Mouse (Mus musculus) adipocyte (in vitro differentiated cells): ENCODE data around the gene Tm9sf2.

ENCODE experiments used
- DNase-seq: peaks from one replicate; pipeline ENCODE4 v3.0.0-alpha.2; 2016; ENCODE audit warnings: low spot score

Gene Tm9sf2

DNA sequence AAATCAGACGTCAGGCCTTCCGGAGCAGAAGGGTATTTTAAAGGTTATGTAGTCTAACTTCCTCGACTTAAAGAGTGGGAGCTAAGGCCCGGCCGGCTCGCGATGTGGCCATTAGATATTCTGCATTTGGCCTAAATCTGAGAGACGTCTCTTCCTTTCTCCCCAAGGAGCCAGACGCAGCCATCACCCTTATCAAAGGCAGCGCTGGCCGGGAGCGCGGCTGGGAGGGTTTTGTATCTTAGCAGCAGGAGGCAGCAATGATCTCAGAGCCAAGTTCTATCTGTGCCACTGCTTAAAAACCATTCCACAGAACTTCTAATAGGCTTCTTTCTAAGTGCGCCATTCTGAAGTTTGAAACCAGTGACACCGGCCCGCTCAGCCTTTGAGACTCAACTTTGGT, 72.4 kb downstream of the Tm9sf2 start:
- DNase-seq: no peak

DNA sequence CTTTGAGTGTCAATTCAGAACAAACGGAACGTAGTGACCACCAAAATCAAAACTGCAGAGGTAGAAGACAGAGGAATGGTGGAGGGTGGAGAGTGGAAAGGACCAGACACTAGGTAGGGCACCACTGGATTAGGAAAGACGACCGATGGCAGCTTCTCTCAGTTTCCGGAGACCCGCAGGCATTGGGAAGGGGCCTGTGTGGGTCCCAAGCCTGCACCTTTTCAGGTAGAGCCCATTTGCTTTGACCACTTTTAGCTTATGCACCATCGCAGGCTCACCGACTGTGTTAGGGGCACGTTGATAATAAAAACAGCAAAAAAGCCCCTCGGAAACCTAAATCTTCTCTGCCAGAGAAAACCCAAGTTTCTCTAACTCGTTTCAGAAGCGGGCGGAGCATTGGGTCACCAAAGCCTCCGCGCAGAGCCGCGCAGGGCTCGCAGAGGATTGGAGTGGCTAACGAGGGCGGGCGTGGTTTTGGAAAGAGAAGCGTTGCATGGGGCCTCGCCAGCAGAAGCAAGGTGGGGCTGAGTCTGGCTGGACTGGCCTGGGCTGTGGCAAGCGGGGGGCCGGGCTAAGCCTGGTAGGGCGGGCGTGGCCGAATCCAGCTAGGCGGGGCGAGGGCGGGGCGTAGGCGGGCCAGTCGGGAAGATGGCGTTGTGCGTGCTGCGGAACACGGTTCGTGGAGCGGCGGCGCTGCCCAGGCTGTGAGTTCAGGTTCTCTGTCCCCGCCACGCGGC, 74.4 kb downstream of the Tm9sf2 start, which contains the start of gene Clybl:
Gene Clybl, plus strand, starts transcription at position 627 of the 737 bp plus-strand sequence.
- peak; percentile 93 for DNase-seq

DNA sequence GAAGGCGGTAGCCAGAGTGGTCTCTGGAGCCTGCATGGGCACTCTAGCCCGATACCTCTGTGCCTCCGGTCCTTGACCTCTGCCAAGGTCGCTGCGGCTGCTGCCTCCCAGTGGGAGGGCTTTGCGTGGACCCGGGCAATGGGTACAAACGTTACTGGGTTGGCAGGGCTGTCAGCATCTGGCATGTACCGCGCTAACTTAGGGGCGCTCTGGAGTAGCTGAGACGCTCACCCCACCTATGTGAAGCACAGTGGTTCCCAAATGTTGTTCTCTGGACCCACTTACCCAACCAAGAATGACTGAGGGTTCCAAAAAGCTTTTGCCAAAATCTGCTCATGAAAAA, 74.9 kb downstream of the Tm9sf2 start:
- DNase-seq: no peak

DNA sequence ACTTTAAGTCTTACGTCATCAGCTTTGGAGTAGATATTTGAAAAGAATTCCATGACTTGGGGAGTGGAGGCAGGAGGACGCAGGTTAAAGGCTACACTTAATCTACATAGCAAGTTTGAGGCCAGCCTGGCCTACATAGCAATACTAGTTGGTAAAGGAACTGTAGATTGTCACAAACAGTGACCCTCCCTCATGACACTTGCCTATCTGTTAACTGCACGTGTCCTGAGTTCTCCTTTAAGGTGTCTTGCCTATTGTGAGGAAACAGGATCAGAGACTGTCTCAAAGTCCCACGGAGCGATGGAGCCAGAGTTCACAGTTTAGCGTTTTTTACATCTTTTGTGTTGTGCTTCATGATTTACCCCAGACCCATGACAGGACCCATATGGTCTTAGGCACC, 75.4 kb downstream of the Tm9sf2 start:
- DNase-seq: no peak

DNA sequence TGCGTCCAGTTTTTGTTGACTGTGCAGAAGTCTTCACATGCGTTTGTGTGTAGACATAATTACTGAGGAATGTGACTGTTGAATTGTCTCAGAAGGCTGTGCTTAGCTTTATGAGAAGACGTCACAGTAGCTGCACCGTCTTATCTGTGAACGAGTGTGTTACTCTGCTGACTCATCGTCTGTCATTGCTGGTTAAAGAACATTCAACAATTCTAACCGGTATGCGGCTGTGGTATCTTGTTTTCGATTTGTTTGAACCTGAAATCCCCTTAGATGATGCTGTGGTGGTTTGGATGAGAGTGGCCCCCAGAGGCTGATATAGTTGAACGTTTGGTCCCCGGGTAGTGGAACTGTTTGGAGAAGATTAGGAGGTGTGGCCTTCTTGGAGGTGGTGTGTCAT, 77.1 kb downstream of the Tm9sf2 start:
- no peak for DNase-seq

DNA sequence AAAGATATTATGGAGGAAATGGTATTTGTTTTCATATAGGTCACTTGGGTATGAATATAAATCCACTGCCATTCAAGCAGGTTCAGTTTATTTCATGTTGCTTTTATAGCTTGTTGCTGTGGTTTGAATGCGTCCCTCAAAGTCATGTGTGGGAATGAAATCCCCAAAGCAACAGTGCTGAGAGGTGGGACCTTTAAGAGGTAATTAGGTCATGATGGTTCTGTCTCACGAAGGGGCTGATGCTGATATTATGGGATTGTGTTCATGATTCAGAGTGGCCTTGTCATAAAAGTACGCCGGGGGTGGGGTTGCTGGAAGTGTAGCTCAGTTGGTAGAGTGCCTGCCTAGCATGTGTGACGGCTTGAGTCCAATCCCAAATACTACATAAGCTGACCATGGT, 81.4 kb downstream of the Tm9sf2 start:
- DNase-seq: no peak

DNA sequence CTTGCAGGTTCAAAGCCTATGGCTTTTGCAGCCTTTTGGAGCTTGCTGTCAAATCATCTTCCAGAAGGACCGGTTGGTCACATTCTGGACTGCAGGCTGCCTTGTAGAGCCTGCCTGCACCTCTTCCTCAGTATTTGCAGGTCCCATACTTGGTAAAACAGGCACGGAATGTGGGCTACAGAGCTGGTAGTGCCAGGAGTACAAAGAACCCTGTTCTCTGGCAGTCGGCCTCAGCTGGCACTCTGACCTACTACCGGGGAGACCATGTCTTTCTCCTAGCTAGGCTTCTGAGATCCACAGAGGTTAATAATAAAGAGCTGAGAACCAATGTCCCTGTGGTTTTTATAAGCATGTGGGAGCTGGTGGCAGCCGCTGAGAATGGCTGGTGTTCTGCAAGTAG, 83.1 kb downstream of the Tm9sf2 start:
- peak; percentile 39 for DNase-seq

DNA sequence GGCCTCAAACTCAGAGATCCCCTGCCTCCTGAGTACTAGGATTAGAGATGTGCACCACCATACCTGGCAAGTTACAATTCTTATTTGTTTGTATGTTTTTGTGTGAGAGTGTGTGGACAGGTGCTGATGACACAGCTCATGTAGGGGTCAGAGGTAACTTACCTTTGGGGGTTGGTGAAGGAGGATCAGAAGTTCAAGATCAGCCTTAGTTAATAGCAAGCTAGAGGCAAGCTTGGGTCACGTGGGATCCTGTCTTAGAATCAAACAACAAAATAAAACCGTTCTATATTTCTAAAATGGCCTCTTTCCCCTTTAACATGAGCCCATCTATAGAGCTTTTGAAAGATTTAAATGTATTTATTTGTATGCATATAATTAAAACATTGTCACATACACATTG, 83.7 kb downstream of the Tm9sf2 start:
- no peak for DNase-seq

DNA sequence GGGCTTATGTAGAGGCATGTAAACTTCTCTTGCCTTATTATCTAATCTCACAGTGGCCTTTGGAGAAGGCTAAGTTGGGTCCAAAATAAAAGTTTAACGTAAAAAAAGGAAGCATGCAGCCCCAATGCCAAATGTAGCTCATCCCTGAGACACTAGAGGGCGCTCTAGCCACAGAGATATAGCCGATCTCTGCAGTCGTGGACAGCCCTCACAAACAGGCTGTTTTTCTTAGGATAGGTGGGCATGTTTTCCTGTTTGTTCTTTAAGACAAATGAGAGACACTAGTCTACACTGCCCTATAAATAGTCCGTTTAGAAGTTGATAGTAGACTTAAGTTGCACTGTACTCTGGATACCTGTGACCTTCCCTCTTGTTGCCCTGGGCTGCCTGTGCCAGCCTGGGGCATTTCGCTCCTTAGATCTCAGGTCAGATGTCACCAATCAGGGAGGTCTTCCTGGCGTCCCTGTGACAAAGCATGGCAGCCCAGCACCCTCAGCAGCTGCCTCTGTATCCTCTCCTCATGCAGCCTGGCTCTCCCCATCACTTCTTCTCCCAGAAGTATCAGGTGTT, 84.2 kb downstream of the Tm9sf2 start:
- DNase-seq: peak; percentile 82

DNA sequence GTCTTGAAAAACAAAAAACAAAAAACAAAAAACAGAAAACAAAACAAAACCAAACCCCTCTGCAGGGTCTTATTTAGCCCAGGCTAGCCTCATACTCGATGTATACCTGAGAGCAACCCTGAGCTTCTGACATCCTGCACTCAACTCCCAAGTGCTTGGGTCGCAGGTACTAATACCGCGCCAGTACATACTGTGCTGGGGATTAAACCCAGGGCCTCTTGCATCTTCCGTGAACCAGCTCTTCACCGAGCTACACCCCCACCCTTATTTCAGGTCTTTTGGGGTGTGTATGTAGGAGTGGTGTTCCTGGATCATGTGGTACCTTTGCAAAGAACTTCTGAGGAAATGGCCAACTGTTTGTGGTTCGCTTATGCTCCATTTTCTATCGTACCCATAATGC, 87.8 kb downstream of the Tm9sf2 start:
- no peak for DNase-seq

DNA sequence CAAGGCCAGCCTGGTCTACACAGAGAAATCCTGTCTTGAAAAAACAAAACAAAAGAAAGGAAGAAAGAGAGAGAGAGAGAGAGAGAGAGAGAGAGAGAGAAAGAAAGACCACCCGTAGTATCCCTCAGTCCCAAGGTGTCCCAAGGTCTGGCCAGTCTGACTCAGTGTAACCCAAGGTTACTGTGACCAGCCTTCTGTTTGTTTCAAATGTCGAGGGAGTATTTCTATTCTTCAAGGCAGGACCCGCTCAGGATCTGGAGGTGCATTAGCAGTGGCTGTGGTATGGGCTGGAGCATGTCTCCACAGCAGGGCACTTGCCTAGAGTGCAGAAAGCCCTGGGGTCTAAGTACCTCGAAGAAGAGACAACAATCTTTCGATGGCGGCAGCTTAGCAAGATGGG, 90.0 kb downstream of the Tm9sf2 start:
- no peak for DNase-seq

DNA sequence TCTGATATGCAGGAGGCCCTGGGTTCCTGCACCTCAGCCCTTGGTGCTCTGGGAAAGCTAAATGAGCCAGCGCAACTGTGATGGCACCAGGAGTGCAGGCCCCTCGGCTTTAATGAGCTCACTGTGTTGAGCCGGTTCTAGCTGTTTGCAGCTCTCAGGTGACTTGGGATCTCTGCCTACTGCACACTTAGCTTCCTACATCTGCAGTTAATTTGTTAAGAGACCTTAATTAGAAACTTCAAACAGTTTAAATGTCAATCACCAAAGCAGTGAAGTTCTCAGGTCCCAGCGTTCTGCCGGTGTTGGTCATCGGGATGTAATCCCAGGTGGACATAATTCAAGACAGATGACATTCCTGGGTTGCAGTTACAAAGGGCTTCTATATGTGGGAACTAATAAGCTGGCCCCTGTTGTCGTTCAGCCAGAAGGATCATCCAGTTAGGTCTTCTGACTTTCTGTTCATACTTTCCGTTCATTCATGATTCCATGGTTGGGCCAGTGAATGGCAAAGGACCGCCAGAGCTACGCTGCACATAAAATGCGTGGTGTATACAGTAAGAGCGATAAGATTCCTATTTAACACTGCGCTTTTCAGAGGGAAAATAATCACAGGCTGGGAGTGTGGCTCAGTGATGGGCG, 93.5 kb downstream of the Tm9sf2 start:
- DNase-seq: no peak

DNA sequence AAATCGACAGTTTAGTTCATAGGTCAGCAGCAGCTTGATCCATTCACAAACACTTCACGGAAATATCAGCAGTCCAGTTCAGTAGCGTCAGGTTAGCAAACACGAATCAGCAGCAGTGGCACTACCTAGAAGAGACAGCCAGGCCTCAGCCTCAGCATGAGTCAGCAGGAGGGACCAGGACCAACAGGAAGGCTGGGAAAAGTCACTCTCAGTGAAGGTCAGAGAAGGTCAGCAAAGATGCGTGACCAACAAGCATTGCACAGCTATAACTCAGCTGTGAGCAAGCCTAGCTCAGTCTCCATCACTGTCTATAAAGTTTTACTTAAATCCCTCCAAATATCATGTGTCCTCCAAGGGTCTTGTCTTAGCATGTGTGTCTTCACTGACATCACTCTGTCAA, 102.3 kb downstream of the Tm9sf2 start:
- DNase-seq: no peak
